Mouse (Mus musculus) heart, embryonic 12.5 days (tissue): ENCODE measurements at regions not wholly inside any gene's neighbourhood (a gene's known extent, or its start where the extent isn't known, plus 50 kb on each side); places are given as distances from the start of the nearest gene placed in this dataset.

Experiments used
- ATAC-seq: fragments of 200-750 bp; cut with Nextera tagmentation; 2 replicates; pipeline ENCODE4 v1.8.0; 2017; ENCODE audit warnings: moderate TSS enrichment, moderate library complexity; ENCODE audit not compliant: insufficient number of reproducible peaks, low FRiP score
- H3K27ac ChIP-seq: fragments of 300-500 bp; sonication (generic); 2 replicates; pipeline ENCODE4 v1.5.1; 2016; ENCODE audit warnings: mild to moderate bottlenecking, moderate library complexity; ENCODE audit not compliant: poor library complexity, severe bottlenecking
- H3K27me3 ChIP-seq: fragments of 300-500 bp; sonication (generic); replicated peaks from 2 replicates; pipeline ENCODE4 v1.6.1; 2016; ENCODE audit warnings: mild to moderate bottlenecking, moderate library complexity
- H3K36me3 ChIP-seq: fragments of 300-500 bp; sonication (generic); 2 replicates; pipeline ENCODE4 v1.6.1; 2016; ENCODE audit warnings: mild to moderate bottlenecking, moderate library complexity
- H3K4me1 ChIP-seq: fragments of 300-500 bp; sonication (generic); replicated peaks from 2 replicates; pipeline ENCODE4 v1.6.1; 2016; ENCODE audit warnings: mild to moderate bottlenecking
- H3K4me2 ChIP-seq: fragments of 300-500 bp; sonication (generic); 2 replicates; pipeline ENCODE4 v1.6.1; 2016; ENCODE audit warnings: mild to moderate bottlenecking, moderate library complexity
- H3K4me3 ChIP-seq: fragments of 300-500 bp; sonication (generic); 2 replicates; pipeline ENCODE4 v1.5.1; 2016; ENCODE audit warnings: mild to moderate bottlenecking
- H3K9ac ChIP-seq: fragments of 300-500 bp; sonication (generic); 2 replicates; pipeline ENCODE4 v1.6.1; 2016; ENCODE audit warnings: mild to moderate bottlenecking, moderate library complexity
- H3K9me3 ChIP-seq: fragments of 300-500 bp; sonication (generic); replicated peaks from 2 replicates; pipeline ENCODE4 v1.6.1; 2016; ENCODE audit warnings: mild to moderate bottlenecking, moderate library complexity
- WGBS: fragments of 180-500 bp; shearing (Covaris S2); methylation state at CpG from one replicate; pipeline ENCODE4 v1.1.7; 2016; 5-methylcytosine and 5-hydroxymethylcytosine counted together

GRCm38 (mm10) chr12:12723724-12724487 is 217.8 kb downstream of the Mycn start:
- Histone ChIP-seq H3K27me3 (no peaks in the 10 kb centered on the region), H3K9me3 (peaks cover 6% of the 10 kb centered on the region), H3K4me2 (no peak overlapping the region), H3K9ac (no peak overlapping the region), H3K27ac (no peak overlapping the region), H3K4me1 (peaks cover 13% of the 10 kb centered on the region), H3K36me3 (no peaks in the 10 kb centered on the region), H3K4me3 (no peak overlapping the region)
- ATAC-seq: no peak
- 85% methylated on average over 12 of the region's 12 CpGs for WGBS

- 78% methylated on average over 20 of the region's 20 CpGs for WGBS
- Histone ChIP-seq H3K27me3 (no peaks in the 10 kb centered on the region), H3K4me1 (peaks cover 13% of the 10 kb centered on the region), H3K27ac (no peak overlapping the region), H3K9me3 (peaks cover 6% of the 10 kb centered on the region), H3K4me3 (no peak overlapping the region), H3K36me3 (no peaks in the 10 kb centered on the region), H3K9ac (no peak overlapping the region), H3K4me2 (no peak overlapping the region)
- no peak for ATAC-seq
These were observed 218.6 kb downstream of the Mycn start for GRCm38 (mm10) chr12:12722982-12723661.

GRCm38 (mm10) chr12:12716691-12717090 is 225.0 kb downstream of the Mycn start:
- no peaks in the 10 kb centered on the region for H3K4me1 ChIP-seq
- WGBS: 92% methylated on average over 9 of the region's 9 CpGs
- no peak for ATAC-seq
- no peak overlapping the region for H3K4me3 ChIP-seq
- no peaks in the 10 kb centered on the region for H3K36me3 ChIP-seq
- H3K9me3 ChIP-seq: no peaks in the 10 kb centered on the region
- no peaks in the 10 kb centered on the region for H3K27me3 ChIP-seq
- H3K4me2 ChIP-seq: no peak overlapping the region
- no peak overlapping the region for H3K27ac ChIP-seq
- H3K9ac ChIP-seq: no peak overlapping the region

- WGBS: 83% methylated on average over 7 of the region's 7 CpGs
- no peak overlapping the region for H3K4me3 ChIP-seq
- H3K9ac ChIP-seq: no peak overlapping the region
- ATAC-seq: no peak
- H3K4me1 ChIP-seq: no peaks in the 10 kb centered on the region
- no peaks in the 10 kb centered on the region for H3K9me3 ChIP-seq
- H3K27me3 ChIP-seq: no peaks in the 10 kb centered on the region
- no peak overlapping the region for H3K27ac ChIP-seq
- H3K4me2 ChIP-seq: no peak overlapping the region
- H3K36me3 ChIP-seq: no peaks in the 10 kb centered on the region
These were observed 225.6 kb downstream of the Mycn start for GRCm38 (mm10) chr12:12715956-12716669.

DNA sequence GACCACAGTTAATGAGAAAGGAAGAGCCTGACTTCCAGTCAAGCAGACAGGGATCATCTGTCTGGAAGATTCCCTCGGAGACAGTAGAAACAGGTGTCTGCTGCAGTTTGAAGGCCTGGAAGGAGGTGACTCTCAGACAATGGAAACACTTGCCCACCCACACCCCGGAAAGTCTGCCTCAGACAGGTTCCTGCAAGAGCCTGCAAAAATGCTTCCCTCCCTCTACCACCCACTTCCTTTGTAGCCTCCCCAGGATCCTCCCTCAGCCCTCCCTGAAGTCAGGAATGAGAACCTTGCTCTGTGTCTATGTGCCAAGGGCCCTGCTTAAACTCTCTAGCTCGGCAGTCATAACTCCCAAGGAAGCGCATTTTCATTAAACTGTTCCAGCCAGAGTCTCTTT is 226.2 kb downstream of the Mycn start:
- Histone ChIP-seq H3K27ac (no peak overlapping the region), H3K9ac (no peak overlapping the region), H3K4me1 (no peaks in the 10 kb centered on the region), H3K9me3 (no peaks in the 10 kb centered on the region), H3K36me3 (no peaks in the 10 kb centered on the region), H3K27me3 (no peaks in the 10 kb centered on the region), H3K4me2 (no peak overlapping the region), H3K4me3 (no peak overlapping the region)
- no peak for ATAC-seq
- WGBS: 61% methylated on average over 4 of the region's 4 CpGs

- Histone ChIP-seq H3K27me3 (no peaks in the 10 kb centered on the region), H3K4me2 (no peak overlapping the region), H3K4me3 (no peak overlapping the region), H3K9ac (no peak overlapping the region), H3K4me1 (no peaks in the 10 kb centered on the region), H3K36me3 (no peaks in the 10 kb centered on the region), H3K27ac (no peak overlapping the region), H3K9me3 (peaks cover 4% of the 10 kb centered on the region; the same call in 1 of the 2 replicates)
- ATAC-seq: no peak
- WGBS: 85% methylated on average over 6 of the region's 6 CpGs
These were observed 231.5 kb downstream of the Mycn start for GRCm38 (mm10) chr12:12710184-12710609.

DNA sequence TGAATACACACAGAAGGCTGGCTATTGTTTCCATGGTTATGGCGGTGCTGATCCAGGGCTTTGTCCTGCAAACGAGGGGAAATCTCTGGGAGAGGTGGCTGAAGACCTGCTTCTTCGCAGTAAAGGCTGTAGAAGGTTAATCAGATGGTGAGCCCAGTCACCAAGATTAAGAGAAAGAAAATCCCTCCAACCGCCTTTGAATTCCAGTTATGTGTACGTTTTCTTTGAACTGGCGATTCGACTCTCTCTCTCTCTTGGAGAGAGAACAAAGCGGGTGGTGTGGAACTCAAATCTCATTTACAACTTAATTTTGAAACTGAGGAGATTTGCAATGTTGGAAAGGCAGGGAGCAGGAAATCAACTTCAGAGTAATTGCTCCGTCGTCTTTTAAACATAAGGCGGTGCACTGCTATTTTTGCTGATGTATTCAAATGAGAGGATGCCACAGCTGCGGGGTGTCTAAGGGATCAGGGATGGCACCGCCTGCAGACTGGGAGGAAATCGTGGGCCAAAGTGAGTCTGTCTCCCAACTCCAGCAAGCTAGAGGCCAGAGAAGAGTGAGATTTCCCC is 232.7 kb downstream of the Mycn start:
- Histone ChIP-seq H3K27me3 (no peaks in the 10 kb centered on the region), H3K4me3 (no peak overlapping the region), H3K36me3 (no peaks in the 10 kb centered on the region), H3K4me1 (no peaks in the 10 kb centered on the region), H3K27ac (no peak overlapping the region), H3K4me2 (no peak overlapping the region), H3K9ac (no peak overlapping the region), H3K9me3 (peaks cover 4% of the 10 kb centered on the region; the same call in 1 of the 2 replicates)
- WGBS: 48% methylated on average over 14 of the region's 14 CpGs
- ATAC-seq: no peak

DNA sequence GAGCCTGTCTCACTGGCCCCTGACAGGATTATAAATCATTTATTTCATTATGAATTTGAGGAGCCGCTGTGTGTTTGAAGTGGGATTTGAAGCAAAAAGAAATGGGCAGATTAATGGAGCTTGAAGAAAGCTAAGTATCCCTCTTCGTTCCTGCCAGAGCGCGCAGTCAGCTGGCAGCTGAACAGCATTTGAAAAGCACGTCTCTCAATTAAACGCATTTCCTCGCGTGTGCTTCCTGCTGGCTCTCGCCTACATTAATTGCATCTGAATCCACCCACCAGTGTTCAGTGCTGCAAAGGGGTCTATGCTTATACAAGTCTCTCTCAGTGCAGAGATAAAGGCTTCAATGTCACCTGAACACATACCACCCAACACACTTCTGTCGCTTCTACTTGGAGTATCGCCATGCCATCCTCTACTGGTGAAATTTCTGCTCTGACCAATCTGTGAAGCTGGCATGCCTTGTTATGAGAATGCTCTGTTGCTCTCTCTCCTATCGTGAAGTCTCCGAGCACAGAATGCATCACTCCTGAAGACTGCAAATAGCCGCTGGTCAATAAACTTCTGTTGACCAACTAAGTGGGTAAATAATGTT is 235.3 kb downstream of the Mycn start:
- H3K4me3 ChIP-seq: no peak overlapping the region
- H3K27ac ChIP-seq: no peak overlapping the region
- H3K27me3 ChIP-seq: no peaks in the 10 kb centered on the region
- H3K36me3 ChIP-seq: no peaks in the 10 kb centered on the region
- no peaks in the 10 kb centered on the region for H3K4me1 ChIP-seq
- H3K4me2 ChIP-seq: no peak overlapping the region
- peaks cover 4% of the 10 kb centered on the region; the same call in 1 of the 2 replicates for H3K9me3 ChIP-seq
- ATAC-seq: no peak
- H3K9ac ChIP-seq: no peak overlapping the region
- 92% methylated on average over 14 of the region's 14 CpGs for WGBS

GRCm38 (mm10) chr12:12701735-12702134 is 240.0 kb downstream of the Mycn start:
- no peaks in the 10 kb centered on the region for H3K36me3 ChIP-seq
- H3K9me3 ChIP-seq: no peaks in the 10 kb centered on the region
- H3K4me3 ChIP-seq: no peak overlapping the region
- 70% methylated on average over 3 of the region's 3 CpGs for WGBS
- H3K4me2 ChIP-seq: no peak overlapping the region
- ATAC-seq: no peak
- no peak overlapping the region for H3K9ac ChIP-seq
- no peaks in the 10 kb centered on the region for H3K4me1 ChIP-seq
- H3K27me3 ChIP-seq: no peaks in the 10 kb centered on the region
- H3K27ac ChIP-seq: no peak overlapping the region

DNA sequence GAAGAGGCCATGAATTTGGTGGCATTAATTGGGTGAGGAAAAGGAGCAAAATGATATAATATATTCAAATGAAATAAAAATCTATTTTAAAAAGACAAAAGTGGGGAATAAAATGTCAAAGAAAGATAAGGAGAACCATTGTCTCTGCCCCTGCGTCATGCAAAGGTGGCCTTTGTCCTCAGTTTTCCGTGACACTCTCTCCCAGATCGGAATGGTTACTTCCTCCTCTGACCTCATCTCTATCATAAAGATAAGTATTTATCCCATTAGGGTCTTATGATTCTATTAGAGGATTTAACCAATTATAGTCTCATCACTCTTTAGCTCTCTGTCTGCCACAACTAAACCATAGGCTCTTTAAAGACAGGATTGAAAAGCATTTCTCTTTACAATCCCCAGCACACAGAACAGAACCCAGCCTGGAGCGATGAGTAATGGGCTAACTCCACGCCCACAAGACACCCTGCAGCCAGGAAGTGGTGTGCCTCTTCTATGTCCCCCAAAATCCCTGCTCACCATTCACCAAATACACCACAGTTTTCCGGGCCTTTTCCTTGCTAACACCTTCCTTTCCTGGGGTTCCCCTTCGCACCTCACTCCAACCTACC is 240.6 kb downstream of the Mycn start:
- WGBS: 67% methylated on average over 7 of the region's 7 CpGs
- no peak overlapping the region for H3K27ac ChIP-seq
- H3K27me3 ChIP-seq: no peaks in the 10 kb centered on the region
- H3K4me2 ChIP-seq: no peak overlapping the region
- no peak overlapping the region for H3K4me3 ChIP-seq
- H3K9ac ChIP-seq: no peak overlapping the region
- no peak for ATAC-seq
- H3K4me1 ChIP-seq: no peaks in the 10 kb centered on the region
- no peaks in the 10 kb centered on the region for H3K9me3 ChIP-seq
- H3K36me3 ChIP-seq: no peaks in the 10 kb centered on the region
